Mouse (Mus musculus) lung, adult 2 months (tissue): ENCODE measurements at regions not wholly inside any gene's neighbourhood (a gene's known extent, or its start where the extent isn't known, plus 50 kb on each side); places are given as distances from the start of the nearest gene placed in this dataset.

ENCODE experiments used
- CTCF ChIP-seq: fragments of 200-500 bp; IDR thresholded peaks from 2 replicates; pipeline ENCODE4 v1.5.1; 2011; ENCODE audit warnings: mild to moderate bottlenecking, low read length, control low read depth; ENCODE audit not compliant: insufficient read depth
- POLR2A ChIP-seq: fragments of 200-500 bp; IDR thresholded peaks from 2 replicates; pipeline ENCODE4 v1.6.1; 2011; ENCODE audit warnings: low read depth, mild to moderate bottlenecking, control low read depth, low read length, borderline replicate concordance; ENCODE audit errors: extremely low read depth

GRCm38 (mm10) chr7:95688151-95689146 lies 482.6 kb upstream of the Tenm4 start:
- TF ChIP-seq POLR2A: no peak
- no peak for TF ChIP-seq CTCF
